Mouse (Mus musculus) Muller cell, postnatal 12 days (primary cell): Measurements from ENCODE around the gene Stat4.

Experiments
- DNase-seq: peaks from one replicate; pipeline ENCODE4 v3.0.0-alpha.2; 2015; ENCODE audit errors: inconsistent ontology term

Gene Stat4

DNA sequence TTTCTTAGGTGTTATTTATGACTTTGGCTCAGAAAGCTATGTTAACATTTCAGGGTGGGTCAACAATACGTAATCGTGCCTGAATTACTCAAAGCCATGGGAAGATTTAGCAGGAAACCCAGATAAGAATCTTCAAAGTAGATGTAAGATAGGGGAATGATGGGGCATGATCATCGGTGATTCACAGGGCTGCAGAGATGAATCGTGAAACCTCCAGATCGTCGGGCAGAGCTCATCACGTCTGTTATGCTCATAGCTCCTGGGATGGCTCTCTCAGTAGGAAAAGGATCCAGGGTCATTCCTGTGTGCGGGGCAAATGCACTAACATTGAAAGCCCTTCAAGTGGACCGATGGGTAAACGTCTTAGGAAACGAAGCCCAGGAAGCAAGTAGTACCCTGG lies 120.3 kb downstream of the Stat4 start:
- DNase-seq, result no peak

DNA sequence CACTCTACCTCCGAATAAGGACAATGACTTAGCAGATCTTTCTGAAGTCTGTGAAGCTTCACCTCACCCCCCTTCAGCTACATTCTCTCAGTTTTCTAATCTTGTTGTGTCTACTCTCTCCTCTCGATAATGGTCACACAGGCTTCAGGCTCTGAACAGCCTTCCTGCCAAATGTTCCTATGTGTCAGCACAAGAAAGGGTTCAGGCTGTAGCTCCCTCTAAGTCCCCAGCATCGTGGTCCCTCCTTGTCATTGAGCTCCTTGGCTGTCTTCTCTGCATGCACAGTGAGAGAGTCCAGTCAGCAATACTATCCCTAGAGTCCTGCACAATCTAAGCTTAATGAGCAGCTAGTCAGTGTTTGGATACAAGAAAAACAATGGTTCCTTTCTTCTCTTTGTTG lies 124.3 kb downstream of the Stat4 start:
- peak; percentile 33 for DNase-seq

DNA sequence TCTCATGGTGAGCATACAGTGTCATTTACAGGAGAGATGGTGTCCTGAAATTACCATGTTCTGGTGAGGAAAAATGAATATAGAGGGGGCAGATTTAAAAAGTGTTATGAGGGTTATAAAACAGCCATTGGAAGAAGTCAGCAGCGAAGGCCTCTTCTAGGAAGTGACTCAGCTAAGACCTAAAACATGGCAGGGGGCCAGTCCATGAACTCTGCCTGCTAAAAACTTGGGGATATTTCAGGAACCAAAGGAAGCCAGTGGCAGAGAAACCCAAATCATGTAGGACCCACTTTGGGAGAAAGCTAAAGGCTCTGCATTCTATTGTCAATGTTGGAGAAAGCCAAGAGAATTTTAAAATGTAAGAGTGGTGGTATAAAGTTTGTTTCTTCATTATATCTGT lies 125.4 kb downstream of the Stat4 start:
- DNase-seq, result no peak

DNA sequence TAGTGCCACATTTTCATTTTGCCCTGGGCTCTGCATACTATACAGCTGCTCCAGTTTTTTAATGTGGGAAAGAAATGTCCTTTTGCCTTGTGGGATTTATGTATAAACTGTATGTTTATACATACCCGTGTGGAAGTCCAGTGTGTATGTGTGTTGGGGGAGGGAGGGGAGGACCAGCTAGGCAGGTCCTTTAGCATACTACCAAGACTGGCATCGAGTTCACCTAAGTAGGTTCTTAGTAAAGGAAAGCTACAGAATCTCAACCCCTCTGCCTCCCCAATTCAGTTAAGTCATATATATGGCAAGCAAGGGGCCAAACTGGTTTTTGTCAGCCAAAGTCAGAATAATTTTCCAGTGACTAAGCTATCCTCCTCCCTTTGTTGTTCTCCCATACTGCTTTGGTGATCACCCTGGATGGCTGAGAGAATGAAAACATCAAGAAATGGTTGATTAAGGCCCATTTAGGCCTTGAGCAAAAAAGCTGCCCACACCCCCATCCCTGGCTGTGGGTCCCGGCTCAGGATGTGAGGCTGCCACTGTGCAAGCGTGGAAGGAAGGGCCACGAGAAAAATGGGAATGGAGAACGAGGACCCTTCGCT lies 126.2 kb downstream of the Stat4 start:
- DNase-seq, result no peak

DNA sequence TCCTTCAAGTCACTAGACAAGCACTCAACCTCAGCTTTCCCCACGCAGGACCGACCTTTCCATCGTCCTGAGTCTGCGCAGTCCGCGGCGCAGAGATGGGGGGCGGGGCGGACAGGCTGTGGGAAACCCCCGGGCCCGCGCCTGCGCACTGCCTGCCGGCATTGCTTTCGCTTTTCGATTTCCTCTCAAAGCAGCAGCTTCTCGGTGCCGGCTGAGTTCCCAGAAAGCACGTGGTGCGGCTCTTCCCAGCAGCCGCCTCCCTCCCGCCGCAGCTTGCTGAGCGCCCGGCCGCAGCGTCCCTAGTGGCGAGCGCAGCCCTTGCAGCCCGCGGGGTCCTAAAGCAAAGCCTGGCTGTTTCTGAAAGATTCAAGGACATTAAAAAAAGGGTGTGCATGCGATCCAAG lies 126.7 kb downstream of the Stat4 start:
- peak; percentile 99 for DNase-seq

DNA sequence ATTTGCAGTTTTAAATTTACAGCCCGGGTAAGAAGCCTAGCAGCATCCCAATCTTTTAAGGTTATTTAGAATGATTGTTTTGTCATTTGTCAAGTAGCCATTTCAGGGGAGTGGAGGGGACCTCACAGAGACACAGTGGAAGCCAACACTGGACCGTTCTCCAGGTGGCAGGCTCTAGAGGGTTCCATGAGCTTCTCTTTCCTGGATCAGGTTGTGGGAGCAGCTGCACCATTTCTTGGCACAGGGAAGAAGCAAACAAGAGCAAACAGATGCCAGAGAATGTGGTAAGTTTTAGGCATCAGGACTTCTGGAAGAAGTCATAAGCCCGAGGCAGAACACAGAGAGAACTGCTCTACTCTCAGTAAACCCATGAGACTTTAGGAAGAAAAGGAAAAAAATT lies 129.5 kb downstream of the Stat4 start:
- DNase-seq, result no peak

DNA sequence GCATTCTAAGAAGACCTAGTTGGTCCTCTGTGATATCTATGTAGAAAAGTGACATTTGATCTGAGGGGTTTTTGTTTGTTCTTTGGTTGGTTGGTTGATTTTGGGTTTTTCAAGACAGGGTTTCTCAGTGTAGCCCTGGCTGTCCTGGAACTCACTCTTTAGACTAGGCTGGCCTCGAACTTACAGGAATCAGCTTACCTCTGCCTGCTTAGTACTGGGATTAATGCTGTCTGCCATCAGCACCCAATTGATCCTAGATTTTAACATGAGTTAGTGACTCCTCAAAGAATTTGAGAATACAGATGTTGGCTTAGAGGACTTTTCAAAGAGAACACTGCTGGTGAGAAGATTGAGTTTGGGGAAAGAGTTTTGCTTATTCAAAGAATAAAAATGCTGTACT lies 130.8 kb downstream of the Stat4 start:
- DNase-seq, result no peak

DNA sequence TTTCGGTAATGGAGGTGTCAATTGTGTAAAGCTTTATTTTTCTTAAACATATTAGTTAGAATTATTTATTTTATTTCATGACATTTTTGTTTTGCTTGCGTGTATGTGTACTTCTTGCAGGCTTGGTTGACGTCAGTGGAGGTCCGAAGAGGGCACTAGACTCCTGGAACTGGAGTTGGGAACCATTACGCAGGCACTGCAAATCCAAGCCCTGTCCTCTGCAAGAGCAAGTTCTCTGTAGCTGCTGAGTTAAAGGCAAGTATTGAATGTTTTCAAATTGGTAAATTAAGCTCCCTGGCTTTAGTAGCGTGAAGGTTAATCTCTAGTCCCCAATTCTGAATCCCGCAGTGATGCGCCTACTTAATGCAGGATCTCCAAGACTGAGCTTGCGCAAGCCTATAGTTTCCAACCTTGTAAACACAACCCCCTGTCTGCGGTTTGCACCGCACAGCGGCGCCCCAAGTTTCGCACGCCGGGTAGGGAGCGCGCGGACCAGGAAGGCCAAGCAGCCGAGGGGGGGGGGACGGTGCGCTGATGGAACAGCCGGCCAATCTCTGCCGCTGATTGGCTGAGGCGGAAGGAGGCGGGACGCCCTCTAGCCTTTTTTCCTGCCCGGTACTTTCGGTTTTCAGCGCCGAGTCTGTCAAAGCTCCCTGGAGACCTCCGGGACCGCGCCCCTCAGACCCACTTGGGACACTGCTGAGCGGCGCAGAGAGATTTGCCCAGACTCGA lies 132.1 kb downstream of the Stat4 start, which contains the start of gene Stat1:
TSS of gene Stat1 (plus strand) at position 581 of the 732 bp plus-strand sequence.
- DNase-seq, result peak; percentile 97

DNA sequence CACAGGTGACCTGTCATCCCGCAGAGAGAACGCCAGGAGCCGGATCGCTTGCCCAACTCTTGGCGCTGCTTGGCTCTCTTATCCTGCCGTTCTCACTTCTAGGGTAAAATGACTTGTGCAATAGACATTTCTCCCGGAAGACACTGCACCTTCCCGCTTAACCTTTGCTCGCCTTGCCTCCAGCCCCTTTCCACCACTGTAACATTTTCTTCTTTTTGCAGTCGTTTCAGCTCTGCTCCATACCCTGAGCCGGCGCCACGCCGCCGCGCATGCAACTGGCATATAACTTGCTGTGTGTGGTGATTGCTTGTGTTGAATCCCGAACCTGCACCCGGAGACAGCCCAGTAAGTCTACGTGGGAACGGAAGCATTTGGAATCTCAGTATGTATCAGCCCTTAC lies 132.7 kb downstream of the Stat4 start:
- no peak for DNase-seq

DNA sequence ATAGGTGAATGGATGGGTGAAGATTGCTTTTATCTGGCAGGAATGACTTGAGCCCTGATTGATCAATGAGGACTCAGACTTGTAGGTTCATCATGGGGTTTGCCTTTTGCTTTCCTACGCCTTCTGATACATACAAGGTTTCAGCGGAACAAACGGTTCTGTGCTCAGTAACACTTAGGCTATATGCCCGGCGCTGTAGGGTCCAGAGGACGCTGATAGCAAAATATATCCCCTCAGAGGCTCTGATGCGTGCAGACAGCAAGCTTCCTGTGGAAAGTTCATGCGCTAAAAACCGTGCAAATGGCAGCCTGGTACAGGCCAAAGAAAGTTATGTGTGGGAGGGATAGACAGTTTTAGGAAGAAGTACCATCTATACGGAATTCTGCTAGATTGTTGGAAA lies 133.2 kb downstream of the Stat4 start:
- DNase-seq, result peak; percentile 14

DNA sequence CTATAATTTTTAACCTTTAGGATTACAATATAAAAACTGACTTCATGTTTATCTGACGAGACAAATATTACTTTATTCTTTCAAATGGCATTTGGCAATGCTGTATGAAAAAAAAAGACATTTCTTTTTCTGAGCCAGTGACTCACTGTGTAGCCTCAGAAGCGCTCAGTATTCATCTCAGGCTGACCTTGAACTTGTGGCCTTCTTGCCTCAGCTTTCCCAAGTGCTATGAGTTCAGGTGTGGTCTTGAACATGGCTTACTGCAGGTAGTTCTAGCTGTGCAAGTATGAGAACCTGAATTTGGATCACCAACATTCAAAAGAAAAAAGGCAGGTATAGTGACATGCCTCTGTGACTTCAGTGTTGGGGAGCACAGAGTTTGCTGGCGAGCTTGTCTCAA lies 134.1 kb downstream of the Stat4 start:
- DNase-seq, result no peak

DNA sequence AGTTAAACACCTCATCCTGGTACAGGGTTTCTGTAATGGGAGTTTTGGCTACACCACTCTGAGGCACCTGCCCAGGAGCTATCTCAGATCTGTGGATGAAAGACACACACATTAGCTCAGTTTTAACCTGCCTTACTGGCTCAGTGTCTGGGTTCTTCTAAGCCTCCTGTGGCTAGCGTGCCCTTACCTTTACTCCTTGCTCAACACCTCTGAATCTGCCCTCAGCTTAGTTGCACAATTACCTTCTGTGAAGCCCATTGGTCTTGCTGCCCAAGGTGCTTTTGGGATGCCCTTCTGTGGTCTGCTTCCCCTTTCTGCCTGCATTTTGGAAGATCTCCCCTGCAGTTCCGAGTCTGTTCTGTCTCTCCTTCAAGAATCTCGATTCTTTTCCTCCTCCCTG lies 137.9 kb downstream of the Stat4 start:
- DNase-seq, result no peak

DNA sequence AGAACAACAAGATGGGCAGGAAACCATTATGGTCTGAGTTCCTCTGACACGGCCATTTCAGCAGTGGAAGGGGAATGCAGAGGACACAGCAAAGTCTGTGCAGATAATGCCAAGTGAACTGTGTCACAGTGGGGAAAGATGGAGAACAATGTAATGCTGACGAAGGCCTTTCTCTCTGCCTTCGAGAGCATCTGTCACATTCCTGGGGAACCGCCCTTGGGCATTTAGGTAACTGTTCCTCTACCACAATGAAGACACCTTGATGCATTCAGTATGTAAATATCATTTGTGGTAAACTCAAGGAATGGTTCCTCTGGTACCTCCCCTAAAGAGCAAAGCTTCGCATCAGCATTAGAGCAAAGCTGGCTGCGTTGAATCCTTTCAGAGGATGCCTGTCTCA lies 140.4 kb downstream of the Stat4 start:
- no peak for DNase-seq

DNA sequence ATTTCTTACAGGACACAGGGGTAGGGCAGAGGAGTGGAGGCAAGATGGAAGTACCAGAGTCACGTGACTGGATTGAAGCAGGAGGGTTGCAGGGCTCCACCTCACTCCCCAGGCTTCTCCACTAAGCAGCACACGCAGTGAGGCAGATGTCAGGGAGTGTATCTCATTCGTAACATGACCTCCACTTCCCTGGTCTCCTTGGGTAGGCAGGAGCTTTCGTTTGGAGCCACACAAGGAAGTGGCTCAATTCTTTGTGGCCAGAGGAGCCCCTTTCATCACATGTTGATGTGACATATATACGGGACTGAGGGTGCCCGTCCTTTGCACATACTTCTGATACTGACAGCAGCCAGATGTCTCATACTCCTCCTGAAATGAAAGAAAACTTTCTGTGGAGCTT lies 142.8 kb downstream of the Stat4 start:
- DNase-seq, result no peak

DNA sequence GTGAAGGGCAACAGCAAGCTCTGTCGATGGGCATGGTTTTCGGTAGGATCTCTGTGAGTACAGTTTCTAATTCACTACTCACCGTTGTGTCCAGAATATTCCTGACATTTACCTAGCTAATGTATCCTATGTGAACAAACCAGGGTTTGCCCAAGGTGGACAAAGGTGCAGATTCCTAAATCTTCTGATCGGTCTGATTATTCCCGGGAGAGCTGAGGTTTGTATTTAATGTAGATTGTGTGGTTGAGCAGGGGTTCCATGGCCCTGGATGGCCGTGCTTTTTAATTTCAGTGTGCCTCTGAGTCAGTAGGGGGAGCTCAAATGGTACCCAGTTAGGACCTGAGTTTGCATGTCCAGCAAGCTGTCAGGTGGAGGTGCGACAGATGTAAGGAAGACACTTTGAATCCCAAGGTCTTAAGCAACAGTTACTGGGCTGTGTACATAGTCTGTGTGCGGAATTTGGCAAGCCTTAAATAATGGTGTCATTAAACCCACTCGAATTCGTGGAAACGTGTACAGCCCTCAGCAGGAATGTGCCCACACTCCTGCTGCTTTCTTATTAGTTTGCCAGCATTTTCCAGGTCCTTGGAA lies 144.9 kb downstream of the Stat4 start:
- DNase-seq, result no peak

DNA sequence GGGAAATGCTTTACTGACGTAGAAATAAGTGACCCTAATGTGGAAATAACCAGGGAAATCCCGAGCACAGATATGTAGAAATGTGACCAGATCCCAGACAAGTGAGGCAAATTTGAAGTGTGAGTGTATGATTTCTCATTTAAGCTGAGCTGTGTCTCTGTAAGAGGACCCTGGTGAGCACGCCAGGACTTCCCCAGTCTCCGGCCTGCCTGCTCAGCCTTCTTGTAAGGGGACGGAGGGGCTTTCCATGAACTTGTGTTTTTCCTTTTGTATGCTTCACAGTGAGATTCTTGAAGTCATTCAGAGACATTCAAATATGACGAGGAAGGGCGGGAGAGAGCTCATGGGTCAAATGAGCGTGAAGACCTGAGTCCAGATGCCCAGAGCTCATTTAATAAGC lies 146.3 kb downstream of the Stat4 start:
- DNase-seq, result no peak

DNA sequence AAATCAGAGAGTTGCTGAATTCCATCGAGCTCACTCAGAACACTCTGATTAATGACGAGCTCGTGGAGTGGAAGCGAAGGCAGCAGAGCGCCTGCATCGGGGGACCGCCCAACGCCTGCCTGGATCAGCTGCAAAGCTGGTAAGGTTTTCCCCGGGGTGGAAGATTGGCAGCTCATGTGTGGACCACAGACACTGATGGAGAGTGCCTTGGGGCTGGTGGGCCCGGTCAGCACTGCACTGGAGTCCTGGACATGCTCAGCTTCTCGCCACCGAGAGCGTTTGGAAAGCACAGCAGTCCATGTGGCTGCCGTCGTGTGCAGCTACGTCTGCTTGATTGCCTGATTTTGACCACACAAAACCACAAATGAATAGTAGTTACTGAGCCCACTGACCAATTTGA lies 150.3 kb downstream of the Stat4 start:
- DNase-seq, result no peak

DNA sequence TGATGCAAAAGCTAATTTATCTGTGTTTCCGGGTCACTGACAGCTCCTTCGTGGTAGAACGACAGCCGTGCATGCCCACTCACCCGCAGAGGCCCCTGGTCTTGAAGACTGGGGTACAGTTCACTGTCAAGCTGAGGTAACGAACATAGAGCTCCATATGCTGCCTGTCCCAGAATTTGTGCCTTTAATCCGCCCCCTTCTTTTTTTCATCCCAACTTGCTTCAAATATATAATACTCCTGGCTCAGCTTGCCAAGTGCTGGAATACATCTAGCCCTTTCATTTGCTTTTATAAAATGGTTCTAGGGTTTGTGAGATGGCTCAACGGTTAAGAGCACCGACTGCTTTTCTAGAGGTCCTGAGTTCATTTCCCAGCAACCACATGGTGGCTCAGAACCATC lies 153.6 kb downstream of the Stat4 start:
- DNase-seq, result no peak

DNA sequence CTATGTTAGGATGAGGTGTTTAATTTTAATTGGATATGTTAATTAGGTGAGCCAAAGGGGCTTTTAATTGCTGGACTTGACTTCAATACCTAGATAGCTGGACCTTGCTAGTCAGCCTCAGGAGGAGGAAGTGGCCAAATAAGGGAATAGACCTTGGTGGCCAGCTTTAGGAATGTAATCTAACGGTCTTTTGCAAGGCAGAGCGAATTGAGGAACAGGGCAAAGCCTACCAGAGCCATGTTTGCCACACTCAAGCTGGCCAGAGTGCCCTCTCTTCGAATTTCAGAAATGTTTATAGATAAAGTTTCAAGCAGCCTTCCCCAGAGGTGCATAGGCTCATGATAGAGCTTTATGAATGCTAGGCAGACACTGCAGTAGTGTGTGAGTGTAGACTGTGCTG lies 154.5 kb downstream of the Stat4 start:
- no peak for DNase-seq

DNA sequence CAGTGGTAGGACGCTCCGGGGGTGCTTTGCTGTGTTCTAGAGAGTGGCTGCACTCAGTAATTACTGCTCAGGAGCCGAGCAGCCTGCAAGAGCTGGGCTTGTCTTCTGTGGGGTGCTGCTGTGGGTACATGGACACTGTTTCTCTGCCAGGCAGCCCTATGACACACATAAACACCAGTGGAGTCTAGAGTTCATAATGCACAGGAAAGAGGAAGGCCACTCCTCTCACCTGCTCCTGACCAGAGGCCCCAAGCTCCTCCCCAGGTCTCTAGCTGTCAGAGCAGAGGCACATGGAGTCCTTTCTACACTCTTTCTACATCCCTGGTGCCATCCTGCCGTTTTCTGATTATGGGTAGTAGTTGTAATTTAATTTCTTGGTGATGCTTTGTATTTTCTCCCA lies 155.2 kb downstream of the Stat4 start:
- no peak for DNase-seq

DNA sequence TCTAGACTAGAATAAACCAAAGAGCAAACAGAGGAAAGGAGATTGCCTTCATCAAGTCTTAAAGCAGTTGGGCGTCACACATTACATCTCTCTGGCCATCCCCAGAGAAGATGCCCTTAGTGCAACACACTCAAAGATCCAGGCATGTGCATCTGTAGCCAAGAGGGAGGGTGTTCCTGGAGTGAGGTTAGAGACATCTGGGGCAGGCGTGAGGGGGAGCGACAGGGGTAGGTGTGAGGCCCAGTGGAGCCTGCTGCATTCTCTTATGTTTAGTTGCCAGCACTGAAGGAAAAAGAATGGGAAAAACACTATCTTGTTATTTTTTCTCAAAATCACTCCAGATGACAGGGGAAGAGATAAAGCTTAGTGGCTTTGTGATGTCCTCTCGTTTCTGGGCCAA lies 156.2 kb downstream of the Stat4 start:
- DNase-seq, result no peak

DNA sequence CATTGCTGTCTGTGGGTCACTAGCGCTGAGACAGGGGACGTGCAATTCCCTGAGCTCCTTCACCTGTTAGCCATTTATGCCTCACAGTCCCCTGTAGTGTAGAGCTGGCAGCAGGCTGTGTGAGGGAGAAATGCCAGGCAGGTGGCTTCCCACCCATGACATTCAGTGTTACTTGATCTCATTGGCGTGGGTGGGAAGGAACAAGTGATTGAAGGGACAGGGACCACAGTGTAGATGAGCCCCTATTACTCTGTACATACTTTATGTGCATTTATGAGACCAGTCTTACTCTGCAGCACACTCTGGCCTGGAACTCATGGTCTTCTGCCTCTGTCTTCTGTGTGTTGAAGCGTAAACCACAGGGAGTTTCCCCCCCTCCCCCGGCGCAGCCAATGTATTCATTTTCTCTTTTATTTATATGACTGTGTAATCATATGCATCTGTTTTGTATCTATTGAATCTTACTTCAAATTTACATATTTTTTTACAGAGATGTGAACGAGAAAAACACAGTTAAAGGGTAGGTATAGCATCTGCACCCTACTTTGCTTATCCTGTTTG lies 156.7 kb downstream of the Stat4 start:
- DNase-seq, result no peak

DNA sequence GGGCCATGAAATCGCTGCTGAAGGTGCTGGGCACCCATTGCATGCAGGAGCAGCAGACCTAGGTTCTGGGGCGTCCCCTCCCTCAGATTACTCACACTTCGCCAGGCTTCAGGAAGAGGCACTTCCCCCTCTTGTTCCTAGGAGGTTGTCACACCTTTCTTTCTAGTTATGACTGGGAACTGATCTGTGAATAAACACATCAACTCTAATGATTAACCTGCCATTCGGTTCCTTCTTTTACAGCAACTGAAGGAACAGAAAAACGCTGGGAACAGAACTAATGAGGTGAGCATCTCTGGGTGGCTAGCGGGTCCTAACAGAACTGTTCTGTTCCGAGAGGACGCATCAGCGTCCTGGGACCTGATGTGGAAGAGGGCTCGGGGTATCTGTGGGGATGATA lies 158.0 kb downstream of the Stat4 start:
- DNase-seq, result no peak
